Mouse (Mus musculus) spleen, postnatal 36 days (tissue): ENCODE results near the gene Rasgrp3.
"Not testable (repeated sequence)": the region's sequence is repeated elsewhere in the genome, so short reads cannot be mapped to it uniquely, and the experiment has no call there.

Experiments
- DNase-seq, 2 experiments: peaks; one replicate each; pipeline ENCODE4 v3.0.0; 2022; ENCODE audit warnings: low spot score in 2 of 2, mixed read lengths in 1 of 2

The Rasgrp3 gene

GRCm38 (mm10) chr17:75461771-75462170 is 26.1 kb downstream of the Rasgrp3 start:
- DNase-seq, result no peak

GRCm38 (mm10) chr17:75463223-75463622 is 27.5 kb downstream of the Rasgrp3 start:
- not testable (repeated sequence) for DNase-seq

- no peak for DNase-seq
These were observed 27.9 kb downstream of the Rasgrp3 start for GRCm38 (mm10) chr17:75463645-75464044.

GRCm38 (mm10) chr17:75464331-75464982 is 28.8 kb downstream of the Rasgrp3 start:
- DNase-seq, result no peak

DNA sequence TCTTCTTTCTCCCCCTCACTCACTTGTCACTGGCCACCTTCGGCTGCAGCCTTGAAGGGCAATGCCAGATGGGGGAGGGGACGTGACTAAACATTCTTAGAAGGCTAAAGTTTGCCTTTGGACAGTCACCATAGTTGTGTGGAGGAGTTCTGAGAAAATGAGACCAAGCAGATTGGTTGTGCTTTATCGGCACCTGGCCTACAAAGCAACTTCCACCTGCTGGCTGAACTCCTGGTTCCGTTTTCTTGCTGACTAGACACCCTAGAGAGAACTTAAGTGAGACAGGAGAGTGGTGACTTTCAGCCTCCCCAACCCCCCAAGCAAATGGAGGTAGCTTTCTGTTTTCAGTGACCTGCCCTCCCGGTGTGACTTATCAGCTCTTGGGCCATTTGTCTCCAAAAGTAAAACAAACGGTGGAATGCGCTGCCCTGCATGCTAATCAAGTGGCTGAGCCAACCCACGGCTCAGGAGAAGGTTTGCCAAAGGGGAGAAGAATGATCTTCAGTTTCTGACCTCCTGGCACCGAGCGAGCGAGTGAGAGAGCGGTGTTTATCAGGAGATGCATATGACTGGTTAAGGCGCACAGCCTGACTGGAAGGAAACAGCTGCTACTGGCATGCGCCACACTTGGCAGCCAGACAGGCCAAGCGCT is 29.4 kb downstream of the Rasgrp3 start:
- peak; percentile 87 to 89 for DNase-seq

GRCm38 (mm10) chr17:75465635-75465997 is 29.9 kb downstream of the Rasgrp3 start:
- no peak for DNase-seq

DNA sequence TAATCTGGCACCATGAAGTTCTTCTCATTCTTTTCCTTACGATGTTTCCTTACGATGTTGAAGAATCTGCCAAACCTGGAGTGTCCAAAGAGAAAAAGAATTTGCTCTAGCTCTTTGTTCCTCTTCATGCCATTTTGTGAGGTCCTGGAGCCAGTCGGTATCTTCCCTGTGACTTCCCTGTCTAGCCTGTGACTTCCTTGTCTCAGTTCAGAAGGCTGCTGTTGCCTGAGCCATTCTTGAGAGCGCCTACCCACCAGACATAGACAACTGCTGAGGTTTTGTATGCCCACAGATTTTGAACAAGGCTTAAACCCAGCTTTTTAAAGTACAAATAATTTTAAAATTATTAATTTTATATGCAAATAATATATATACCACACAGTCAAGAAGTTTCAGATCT is 31.3 kb downstream of the Rasgrp3 start:
- no peak for DNase-seq

- no peak for DNase-seq
These were observed 31.8 kb downstream of the Rasgrp3 start for GRCm38 (mm10) chr17:75467526-75467925.

- DNase-seq, result no peak
These were observed 32.9 kb downstream of the Rasgrp3 start for GRCm38 (mm10) chr17:75468479-75469114.

DNA sequence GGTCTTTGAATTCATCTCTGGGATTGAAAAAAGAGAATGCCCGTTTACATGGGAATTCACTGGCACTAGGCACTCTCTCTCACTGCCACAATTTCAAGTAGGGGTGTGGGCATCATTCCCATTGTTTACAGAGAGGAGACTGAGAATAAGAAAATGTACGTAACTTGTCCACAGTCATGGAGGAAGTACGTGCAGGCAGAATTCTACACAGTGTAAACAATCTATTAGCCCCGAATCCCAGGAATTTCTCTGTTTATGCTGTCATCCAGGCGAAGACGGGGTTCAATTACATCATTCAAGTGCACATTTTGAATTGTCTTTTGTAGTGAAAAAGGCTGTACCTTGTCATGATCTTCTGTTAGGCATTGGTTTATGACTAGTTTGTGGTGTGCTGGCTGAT is 34.6 kb downstream of the Rasgrp3 start:
- DNase-seq, result no peak

GRCm38 (mm10) chr17:75470885-75471610 is 35.4 kb downstream of the Rasgrp3 start:
- DNase-seq, result no peak

GRCm38 (mm10) chr17:75471644-75472253 is 36.1 kb downstream of the Rasgrp3 start:
- no peak for DNase-seq

GRCm38 (mm10) chr17:75472379-75472778 is 36.7 kb downstream of the Rasgrp3 start:
- peak; percentile 72 to 76 for DNase-seq

- DNase-seq, result no peak
These were observed 40.3 kb downstream of the Rasgrp3 start for GRCm38 (mm10) chr17:75475985-75476384.

- DNase-seq, result no peak
These were observed 41.2 kb downstream of the Rasgrp3 start for GRCm38 (mm10) chr17:75476736-75477416.

DNA sequence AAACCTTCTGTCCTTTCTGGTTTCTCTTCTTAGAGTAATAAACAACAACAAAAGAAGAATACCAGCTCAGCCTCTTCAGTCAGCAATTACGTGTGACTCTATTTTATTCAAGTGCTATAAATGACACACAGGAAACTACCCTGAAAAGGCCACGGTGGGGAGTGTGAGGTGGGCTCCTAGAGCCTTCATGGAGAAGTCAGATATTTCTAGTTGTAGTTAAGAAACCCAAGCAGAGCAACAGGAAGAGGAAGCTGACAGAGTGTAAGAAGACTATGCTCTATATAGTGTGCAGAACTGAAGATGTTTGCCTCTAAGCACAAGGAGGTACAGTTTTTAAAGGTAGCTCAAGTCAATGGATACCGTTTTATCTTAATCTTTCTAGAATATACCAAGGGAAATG is 42.0 kb downstream of the Rasgrp3 start:
- peak; percentile 35 to 55 for DNase-seq

GRCm38 (mm10) chr17:75478836-75479235 is 43.1 kb downstream of the Rasgrp3 start:
- peak; percentile 43 to 63 for DNase-seq

DNA sequence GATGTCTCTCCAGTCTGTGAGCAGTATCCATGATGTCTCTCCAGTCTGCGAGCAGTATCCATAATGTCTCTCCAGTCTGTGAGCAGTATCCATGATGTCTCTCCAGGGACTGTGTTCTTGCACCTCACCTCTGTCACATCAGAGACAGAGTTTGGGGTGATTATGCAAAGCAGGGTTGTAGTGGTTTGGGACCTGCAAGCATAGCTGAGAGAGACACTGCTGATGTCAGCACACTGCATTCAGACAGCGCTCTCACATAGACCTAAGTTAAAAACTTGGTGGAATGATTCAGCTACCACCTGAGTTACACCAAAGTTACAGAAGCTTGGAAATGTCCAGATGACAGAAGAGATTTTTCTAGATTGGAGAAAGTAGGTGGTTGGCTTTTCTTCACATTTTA is 44.0 kb downstream of the Rasgrp3 start:
- DNase-seq, result no peak

- DNase-seq, result no peak
These were observed 44.7 kb downstream of the Rasgrp3 start for GRCm38 (mm10) chr17:75480379-75480778.

- DNase-seq, result no peak
These were observed 50.5 kb downstream of the Rasgrp3 start for GRCm38 (mm10) chr17:75486205-75486604.

DNA sequence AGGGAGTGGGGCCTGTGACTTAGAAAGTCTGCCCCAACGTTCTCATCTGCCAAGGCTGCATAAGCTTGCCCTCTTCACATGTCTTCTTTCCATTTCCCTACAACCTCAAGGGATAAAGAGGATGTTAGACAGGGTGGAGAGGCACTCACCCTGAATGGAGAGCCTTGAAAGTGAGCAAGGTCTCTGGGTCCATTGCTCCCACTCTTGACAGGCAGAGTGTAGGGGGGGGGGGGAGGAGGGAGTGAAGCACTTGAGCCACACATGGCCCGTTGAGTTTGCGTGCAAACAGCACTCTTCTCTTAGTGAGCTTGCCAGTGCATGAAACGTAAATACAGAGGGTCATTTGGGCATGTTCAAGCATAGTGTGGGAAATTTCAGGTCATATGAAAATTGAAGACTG is 59.5 kb downstream of the Rasgrp3 start:
- DNase-seq, result no peak
